Mouse (Mus musculus): Measurements from ENCODE around the gene Hydin. TPM values are rescaled to one million over a fixed set of nuclear protein-coding genes. Genes with fewer than 3 reads are reported as not detected.
"Not testable (repeated sequence)": the region's sequence is repeated elsewhere in the genome, so short reads cannot be mapped to it uniquely, and the experiment has no call there.

The Hydin gene
- under 1 TPM; 0.08 to 0.20 TPM for total RNA-seq (2021)
- long read RNA-seq, experiment 1: 0 reads
- long read RNA-seq, experiment 2, partial matches to known transcripts: 0 of 1 reads
- long read RNA-seq, experiment 2, other reads (novel, unspliced or antisense): 1 of 1 reads

GRCm38 (mm10) chr8:110266741-110267140, at the start of gene Hydin:
Gene Hydin (plus strand): TSS chr8:110266977.
- DNase-seq (ENCODE audit: low spot score in 2 of 2): peak; percentile 20 to 53

DNA sequence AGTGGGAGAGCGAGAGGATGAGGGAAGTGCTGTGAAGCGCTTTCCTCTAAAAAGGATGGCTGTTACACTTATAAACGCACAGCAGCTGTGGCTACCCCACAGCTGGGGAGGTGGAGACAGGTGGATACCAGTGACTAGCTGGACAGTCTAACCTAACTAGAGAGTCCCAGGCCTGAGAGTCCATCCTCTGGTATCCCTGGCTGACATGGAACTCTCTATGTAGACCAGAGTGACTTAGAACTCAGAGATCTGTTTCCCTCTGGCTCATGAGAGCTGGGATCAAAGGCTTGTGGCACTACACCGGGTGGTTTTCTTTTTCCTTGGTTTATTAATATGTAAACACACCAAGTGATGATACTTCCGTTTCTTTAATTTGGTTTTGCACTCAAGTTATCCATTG, 49.6 kb upstream of the Hydin start:
- DNase-seq (ENCODE audit: low spot score in 2 of 2): no peak

- DNase-seq (ENCODE audit: low spot score in 2 of 2): peak; percentile 98 to 99
Measured at GRCm38 (mm10) chr8:110217681-110218131, 49.1 kb upstream of the Hydin start.

DNA sequence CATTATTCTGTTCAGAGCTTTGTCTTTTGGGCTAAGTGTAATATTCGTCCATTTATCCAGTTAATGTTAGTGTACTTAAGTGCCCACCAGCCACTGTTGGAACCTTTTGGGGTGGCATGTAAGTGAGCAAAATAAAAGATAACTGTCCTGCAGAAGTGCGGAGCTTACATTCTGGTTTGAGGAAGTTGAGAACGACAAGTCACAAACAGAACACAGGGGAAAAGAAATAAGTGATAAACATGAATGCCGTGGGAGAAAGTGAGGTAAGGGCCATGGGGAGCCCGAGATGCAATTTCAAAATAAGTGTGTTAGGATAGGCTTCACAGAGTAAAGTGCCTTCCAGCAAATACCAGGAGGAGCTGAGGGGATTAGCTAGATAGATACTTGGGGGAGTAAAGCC, 48.3 kb upstream of the Hydin start:
- DNase-seq (ENCODE audit: low spot score in 2 of 2): no peak

GRCm38 (mm10) chr8:110220936-110221335, 45.8 kb upstream of the Hydin start:
- DNase-seq (ENCODE audit: low spot score in 2 of 2): no peak

DNA sequence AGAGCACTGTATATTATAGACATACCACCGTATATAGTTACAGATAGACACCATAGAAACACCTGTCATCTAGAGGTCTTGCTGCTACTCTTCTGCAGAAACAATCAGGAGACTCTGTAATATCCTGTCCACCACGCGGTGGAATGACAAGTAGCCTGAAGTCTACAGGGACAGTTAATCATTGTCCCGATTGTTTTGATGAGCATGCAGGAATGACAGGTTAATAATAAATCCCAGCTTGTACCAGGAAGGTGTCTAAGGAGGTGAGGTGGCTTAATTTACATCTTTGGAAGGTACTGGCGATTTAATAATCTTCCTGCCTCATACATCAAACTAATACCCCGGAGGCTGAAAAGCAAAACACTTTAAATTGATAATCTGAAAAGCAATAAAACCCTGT, 36.0 kb upstream of the Hydin start:
- no peak for DNase-seq (ENCODE audit: low spot score in 2 of 2)

DNA sequence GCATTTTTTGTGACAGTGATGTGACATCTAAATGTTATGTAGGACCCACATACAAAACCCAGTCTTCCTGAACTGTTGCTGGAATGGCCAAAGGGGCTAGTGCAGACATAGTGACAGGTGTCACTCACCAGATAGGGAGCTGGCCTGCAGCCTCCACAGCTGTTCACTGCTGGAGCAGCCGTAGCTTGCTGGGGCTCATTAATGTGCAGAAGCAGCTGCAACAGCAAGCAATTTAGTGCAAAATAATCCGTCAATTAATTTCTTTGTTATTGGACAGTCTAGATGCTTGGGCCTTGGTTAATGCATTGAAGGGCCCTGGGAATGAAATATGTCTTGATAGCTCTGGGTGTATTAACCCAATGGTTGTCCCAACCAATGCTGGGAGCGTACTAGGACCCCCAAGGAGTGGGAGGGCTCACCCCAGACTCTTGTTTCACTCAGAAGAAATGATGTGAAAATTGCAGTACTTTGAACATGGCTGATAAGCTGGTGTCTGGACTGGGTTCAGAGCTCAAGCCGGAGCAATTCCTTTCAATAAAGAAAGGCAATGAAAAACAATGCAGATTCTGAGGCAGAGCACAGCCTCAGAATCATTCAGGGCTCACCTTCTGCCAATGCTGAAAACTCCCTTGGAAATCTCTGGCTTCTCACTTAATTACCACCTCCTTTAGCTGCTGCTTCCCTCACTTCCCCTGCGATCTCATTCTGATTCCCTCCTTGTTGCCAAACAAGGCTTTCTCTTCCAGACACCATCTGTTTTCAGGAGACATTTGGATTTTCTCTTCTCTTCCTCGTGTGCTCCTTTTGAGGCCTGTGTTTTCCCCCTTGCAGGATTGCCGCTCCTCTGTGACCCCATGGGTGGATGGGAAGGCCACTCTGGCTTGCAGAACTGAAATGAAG, 24.2 kb upstream of the Hydin start:
- no peak for DNase-seq (ENCODE audit: low spot score in 2 of 2)

DNA sequence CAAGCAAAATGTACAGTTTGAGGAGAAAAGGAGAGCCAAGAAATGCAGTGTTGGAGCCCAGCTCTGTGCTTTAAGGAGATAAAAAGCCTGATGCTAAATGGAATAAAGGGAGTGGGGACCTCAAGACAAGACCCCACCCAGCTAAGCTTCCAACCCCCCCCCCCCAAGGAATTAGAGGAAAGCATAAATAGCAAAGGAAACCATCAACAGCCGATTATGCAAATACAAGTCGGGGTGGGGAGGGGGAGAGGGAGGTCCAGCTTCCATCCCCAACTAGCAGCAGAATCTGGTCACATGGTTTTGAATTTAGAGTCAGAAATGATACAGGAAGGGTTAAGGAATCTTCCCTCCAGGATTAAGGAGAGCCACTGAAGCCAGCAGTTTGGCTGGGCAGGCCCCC, 22.2 kb upstream of the Hydin start:
- DNase-seq (ENCODE audit: low spot score in 2 of 2): no peak

GRCm38 (mm10) chr8:110247238-110247637, 19.5 kb upstream of the Hydin start:
- no peak for DNase-seq (ENCODE audit: low spot score in 2 of 2)

GRCm38 (mm10) chr8:110253986-110254385, 12.8 kb upstream of the Hydin start:
- no peak for DNase-seq (ENCODE audit: low spot score in 2 of 2)

DNA sequence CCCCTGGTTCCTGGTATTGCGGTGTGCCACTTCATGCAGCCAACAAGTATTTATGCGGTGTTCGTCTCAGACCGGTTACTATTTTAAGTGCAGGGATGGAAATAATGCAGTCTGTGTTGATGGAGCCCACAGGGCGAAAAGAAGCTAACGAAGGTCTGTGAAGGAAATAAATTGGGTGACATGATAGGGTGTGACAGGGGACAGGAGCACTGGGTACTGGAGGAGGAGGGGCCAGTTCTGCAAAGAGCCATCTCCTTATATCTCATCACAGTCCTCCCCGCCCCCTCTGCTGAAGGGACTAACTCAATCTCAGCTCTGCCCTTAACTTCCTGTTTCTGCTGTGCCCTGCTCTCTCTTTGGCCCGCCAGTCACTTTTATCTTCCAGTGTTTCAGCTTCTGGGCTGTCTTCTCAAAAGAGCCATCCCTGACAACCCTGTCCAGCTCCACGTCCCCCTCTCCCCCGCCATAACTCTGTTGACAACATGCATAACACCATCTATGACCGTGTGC, 926 bp upstream of the Hydin start:
- DNase-seq (ENCODE audit: low spot score in 2 of 2): no peak

DNA sequence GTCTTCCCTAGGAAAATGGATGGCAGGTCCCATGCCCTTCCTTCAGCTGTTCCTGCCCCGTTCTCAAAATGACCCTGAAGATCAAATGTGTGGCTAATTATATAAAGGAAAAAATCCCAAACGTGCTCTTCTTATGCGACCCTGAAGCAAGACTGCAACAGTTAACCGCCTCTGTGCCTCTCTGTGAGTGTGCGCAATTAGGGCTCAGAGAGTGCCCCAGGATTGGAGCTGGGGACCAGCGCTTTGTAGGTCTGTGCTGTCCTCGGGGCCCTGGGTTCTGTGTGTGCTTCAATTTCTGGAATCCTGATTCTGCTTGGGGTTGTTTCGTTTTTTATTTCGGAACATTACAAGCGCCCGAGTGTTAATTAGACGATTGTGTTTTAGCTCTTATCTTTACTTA, 491 bp downstream of the Hydin start:
- DNase-seq (ENCODE audit: low spot score in 2 of 2): no peak

DNA sequence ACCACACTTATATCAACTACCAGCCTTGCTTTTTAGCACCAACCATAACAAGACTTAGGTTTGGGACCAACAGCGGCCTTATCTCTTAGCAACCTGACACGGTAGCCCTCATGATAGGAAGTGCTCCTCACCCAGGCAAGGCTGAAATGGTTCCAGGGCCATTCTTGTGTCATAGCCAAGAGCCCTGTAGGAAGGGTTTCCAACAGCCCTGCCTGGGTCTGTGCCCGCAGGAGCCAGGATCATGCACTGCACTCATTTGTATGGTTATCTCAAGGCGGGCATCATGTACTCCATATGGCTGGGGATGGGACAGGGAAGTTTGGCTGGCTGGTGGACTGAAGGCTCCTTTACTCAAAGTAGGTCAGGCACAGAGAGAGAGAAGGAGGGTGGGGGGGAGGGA, 3.9 kb downstream of the Hydin start:
- no peak for DNase-seq (ENCODE audit: low spot score in 2 of 2)

DNA sequence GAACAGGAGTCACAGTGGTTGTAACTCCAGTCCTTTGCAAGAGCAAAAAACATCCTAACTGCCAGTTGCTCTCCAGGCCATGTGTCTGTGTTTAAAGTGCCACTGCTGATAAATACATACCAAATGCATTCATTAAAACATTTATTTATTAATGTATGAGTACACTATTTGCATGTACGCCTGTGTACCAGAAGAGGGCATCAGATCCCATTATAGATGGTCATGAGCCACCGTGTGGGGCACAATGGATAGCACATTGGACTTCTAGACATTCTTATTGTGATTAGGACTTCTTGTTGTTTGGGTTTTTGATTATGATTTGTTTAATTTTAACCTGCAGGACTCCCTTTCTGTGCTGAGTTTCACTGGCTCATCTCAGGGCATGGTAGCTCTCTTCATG, 6.6 kb downstream of the Hydin start:
- no peak for DNase-seq (ENCODE audit: low spot score in 2 of 2)

DNA sequence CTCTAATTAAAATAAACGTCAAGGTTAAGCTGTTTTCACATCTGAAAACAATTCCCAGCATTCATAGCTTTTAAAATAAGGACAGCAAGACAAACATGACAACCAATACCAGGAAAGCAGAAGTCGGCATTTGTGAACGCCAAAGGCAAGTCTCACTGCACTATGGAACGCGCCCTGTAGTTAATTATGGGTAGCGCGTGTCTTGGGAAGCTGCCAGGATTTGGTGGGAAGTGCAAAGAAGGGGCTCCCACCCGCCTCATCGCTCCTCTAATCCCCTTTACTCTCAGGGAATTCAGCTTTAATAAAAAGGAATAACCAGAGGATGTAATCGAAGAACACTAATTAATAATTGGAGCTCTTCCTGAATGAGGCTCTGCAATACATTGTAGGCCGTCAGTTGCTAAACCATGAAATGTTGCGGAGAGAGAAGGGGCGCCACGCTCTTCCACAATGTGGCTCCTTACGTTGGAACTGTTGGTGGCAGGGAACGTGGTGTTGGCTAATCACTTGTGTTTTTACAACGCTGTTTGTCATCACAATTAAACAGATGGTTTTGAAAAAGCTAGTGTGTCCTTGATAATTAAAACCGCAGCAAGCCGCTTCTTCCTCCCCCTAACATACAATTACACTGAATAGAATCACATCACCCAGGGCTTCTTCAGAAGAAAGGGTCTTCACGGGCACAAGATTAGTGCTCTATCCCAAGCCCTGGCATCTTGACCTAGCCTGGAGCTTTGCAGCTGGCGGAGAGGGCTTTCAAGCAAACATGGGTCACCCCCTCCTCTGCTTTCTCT, 8.9 kb downstream of the Hydin start:
- DNase-seq (ENCODE audit: low spot score in 2 of 2): no peak

DNA sequence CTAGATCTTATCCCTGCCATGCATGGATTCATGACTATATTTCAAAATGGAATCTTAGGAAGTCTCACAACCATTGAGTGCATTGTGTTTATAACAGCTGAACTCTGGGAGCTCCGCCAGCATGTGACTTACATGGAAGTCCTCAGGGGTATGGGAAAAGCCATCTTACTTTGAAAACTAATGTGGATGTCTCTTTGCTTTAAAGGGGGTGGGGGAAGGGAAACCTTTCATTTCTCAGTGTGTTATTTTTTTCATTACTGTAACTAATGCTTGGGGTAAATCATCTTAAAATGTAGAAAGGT, 9.4 kb downstream of the Hydin start:
- DNase-seq (ENCODE audit: low spot score in 2 of 2): no peak

GRCm38 (mm10) chr8:110312715-110313114, 45.9 kb downstream of the Hydin start:
- no peak for DNase-seq (ENCODE audit: low spot score in 2 of 2)

DNA sequence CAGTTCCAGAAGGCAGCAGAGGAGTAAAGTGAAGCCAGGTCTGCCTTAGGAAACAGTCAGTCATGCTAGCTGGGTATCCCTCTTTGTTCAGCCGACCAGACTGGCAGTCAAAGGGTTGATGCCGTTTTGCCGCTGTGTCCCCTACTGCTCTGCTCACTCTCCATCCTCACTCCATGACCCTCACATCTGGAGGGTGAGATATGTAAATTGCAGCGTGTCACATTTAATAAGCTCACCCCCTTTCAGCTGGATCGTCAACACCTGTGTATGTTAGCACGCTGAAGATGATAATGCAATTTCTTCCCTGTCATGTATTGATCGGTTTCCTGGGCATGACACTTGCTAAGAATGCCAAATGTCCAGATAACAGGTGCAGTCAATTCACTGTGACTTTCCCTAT, 49.0 kb downstream of the Hydin start:
- DNase-seq (ENCODE audit: low spot score in 2 of 2): no peak

DNA sequence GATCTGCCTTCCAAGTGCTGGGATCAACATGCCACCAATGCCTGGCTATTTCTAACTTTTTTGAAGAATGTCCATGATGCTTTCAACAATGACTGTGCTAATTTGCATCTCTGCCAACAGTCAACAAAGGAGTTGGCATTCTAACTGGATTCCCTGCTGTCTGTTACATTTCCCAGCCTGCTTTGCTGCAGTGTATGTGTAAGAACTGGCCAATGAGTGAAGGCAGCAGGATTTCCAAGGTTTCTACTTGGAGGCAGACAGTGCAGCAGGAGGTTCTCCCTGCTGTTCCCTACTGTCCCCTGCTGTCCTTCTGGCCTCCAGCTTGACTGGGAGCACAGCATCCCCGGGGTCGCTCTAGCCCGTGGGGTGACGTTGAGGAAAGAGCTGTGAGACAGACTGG, 52.8 kb downstream of the Hydin start:
- no peak for DNase-seq (ENCODE audit: low spot score in 2 of 2)

- no peak for DNase-seq (ENCODE audit: low spot score in 2 of 2)
Measured at GRCm38 (mm10) chr8:110321446-110321845, 54.7 kb downstream of the Hydin start.

GRCm38 (mm10) chr8:110323981-110324574, 57.3 kb downstream of the Hydin start:
- DNase-seq (ENCODE audit: low spot score in 2 of 2): no peak

DNA sequence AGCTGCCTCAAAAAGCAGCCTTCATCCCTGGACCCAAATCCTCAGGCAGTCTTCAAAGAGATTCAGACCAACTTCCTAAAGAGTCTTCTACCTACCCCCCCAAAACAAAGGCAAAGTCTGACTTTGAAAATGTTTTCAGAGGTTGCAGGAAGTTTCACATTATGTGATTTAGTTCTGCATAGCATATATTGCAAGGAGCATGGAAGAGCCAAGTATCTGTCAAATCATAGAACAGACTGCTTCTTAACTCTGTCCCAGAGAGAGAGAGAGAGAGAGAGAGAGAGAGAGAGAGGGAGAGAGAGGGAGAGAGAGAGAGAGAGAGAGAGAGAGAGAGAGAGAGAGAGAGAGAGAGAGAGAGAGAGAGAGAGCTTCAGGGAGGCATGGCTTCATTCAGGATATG, 60.3 kb downstream of the Hydin start:
- DNase-seq (ENCODE audit: low spot score in 2 of 2): not testable (repeated sequence)

All from adrenal gland, postnatal 4 days (tissue).